Mouse (Mus musculus) embryonic fibroblast, embryonic 13.5 days (primary cell): ENCODE results near the gene Rfc5. TPM values are rescaled to one million over a fixed set of nuclear protein-coding genes. Genes with fewer than 3 reads are reported as not detected.

ENCODE experiments used
- H3K27ac ChIP-seq: 2 replicates; pipeline ENCODE4 v1.5.1; 2012; ENCODE audit warnings: low read length, control low read depth, inconsistent platforms; ENCODE audit not compliant: insufficient read depth
- H3K4me1 ChIP-seq: 2 replicates; pipeline ENCODE4 v1.6.1; 2011; ENCODE audit warnings: low read length; ENCODE audit not compliant: control insufficient read depth, insufficient read depth
- H3K4me3 ChIP-seq: 2 replicates; pipeline ENCODE4 v1.5.1; 2011; ENCODE audit warnings: mild to moderate bottlenecking, control low read depth, low read length; ENCODE audit not compliant: insufficient read depth
- CTCF ChIP-seq: IDR thresholded peaks from 2 replicates; pipeline ENCODE4 v1.5.1; 2011; ENCODE audit warnings: mild to moderate bottlenecking, control low read depth, low read length, moderate library complexity, borderline replicate concordance; ENCODE audit not compliant: insufficient read depth
- POLR2A ChIP-seq: IDR thresholded peaks from 2 replicates; pipeline ENCODE4 v1.6.1; 2011; ENCODE audit warnings: low read depth, mild to moderate bottlenecking, control low read depth, low read length, moderate library complexity
- polyA plus RNA-seq: library from polyadenylated mRNA; stranded (reverse); fragments of >200 nt; gene quantifications from 2 replicates; pipeline ENCODE4 v1.2.4, GENCODE M21; 2011; ENCODE audit warnings: low read depth; ENCODE audit not compliant: missing spikeins, insufficient read length

The Rfc5 gene
- polyA plus RNA-seq, 1 experiment: 51.0 TPM

GRCm38 (mm10) chr5:117374372-117375049 lies 14.3 kb downstream of the Rfc5 start:
- Histone ChIP-seq H3K27ac (no peak overlapping the region), H3K4me3 (no peak overlapping the region), H3K4me1 (no peaks in the 10 kb centered on the region)
- TF ChIP-seq CTCF (peak; percentile 3; the same call in 1 of the 2 replicates), POLR2A (no peak)

GRCm38 (mm10) chr5:117373418-117373817 lies 15.4 kb downstream of the Rfc5 start:
- no peak for TF ChIP-seq POLR2A
- TF ChIP-seq CTCF: no peak
- Histone ChIP-seq H3K4me3 (no peak overlapping the region), H3K4me1 (no peaks in the 10 kb centered on the region), H3K27ac (no peak overlapping the region)

GRCm38 (mm10) chr5:117370592-117370991 lies 18.3 kb downstream of the Rfc5 start:
- TF ChIP-seq CTCF (no peak), POLR2A (no peak)
- Histone ChIP-seq H3K27ac (no peak overlapping the region), H3K4me3 (no peak overlapping the region), H3K4me1 (no peaks in the 10 kb centered on the region)

GRCm38 (mm10) chr5:117367206-117367605 lies 21.6 kb downstream of the Rfc5 start:
- H3K4me3 ChIP-seq: no peak overlapping the region
- no peak for TF ChIP-seq POLR2A
- TF ChIP-seq CTCF: no peak
- H3K27ac ChIP-seq: no peak overlapping the region
- peaks cover 20% of the 10 kb centered on the region for H3K4me1 ChIP-seq

GRCm38 (mm10) chr5:117365904-117366561 lies 22.8 kb downstream of the Rfc5 start:
- peaks cover 28% of the 10 kb centered on the region for H3K4me1 ChIP-seq

GRCm38 (mm10) chr5:117364821-117365220 lies 24.0 kb downstream of the Rfc5 start:
- TF ChIP-seq CTCF: no peak
- TF ChIP-seq POLR2A: no peak
- peaks cover 37% of the 10 kb centered on the region for H3K4me1 ChIP-seq
- H3K4me3 ChIP-seq: no peak overlapping the region
- no peak overlapping the region for H3K27ac ChIP-seq

More at GRCm38 (mm10) chr5:117365904-117366561, 22.8 kb downstream of the Rfc5 start:
- TF ChIP-seq CTCF (no peak), POLR2A (no peak)
- Histone ChIP-seq H3K4me3 (no peak overlapping the region), H3K27ac (no peak overlapping the region)

- no peak for TF ChIP-seq CTCF
- TF ChIP-seq POLR2A: no peak
- Histone ChIP-seq H3K4me1 (peaks cover 37% of the 10 kb centered on the region), H3K27ac (peak overlapping the region; percentile 60), H3K4me3 (no peak overlapping the region)
These were observed 25.6 kb downstream of the Rfc5 start for GRCm38 (mm10) chr5:117363066-117363782.

- Histone ChIP-seq H3K27ac (no peak overlapping the region), H3K4me1 (peaks cover 37% of the 10 kb centered on the region), H3K4me3 (no peak overlapping the region)
- TF ChIP-seq CTCF: no peak
- no peak for TF ChIP-seq POLR2A
These were observed 27.3 kb downstream of the Rfc5 start for GRCm38 (mm10) chr5:117361590-117361989.

- Histone ChIP-seq H3K4me3 (no peak overlapping the region), H3K27ac (peak overlapping the region; percentile 53), H3K4me1 (peaks cover 37% of the 10 kb centered on the region)
- TF ChIP-seq CTCF: no peak
- TF ChIP-seq POLR2A: no peak
These were observed 28.0 kb downstream of the Rfc5 start for GRCm38 (mm10) chr5:117360631-117361541.
